Mouse (Mus musculus): Measurements from ENCODE around the gene Snap29. TPM values are rescaled to one million over a fixed set of nuclear protein-coding genes. Genes with fewer than 3 reads are reported as not detected.

Gene Snap29
- polyA plus RNA-seq, 1 experiment: 9.4 TPM

- peak; percentile 82 to 85 for DNase-seq
- TF ChIP-seq CTCF (IDR thresholded peaks at IDR 0.05; ENCODE audit: borderline replicate concordance, insufficient read depth, low read depth, low read length): no peak
- peak overlapping the region; percentile 88 for H3K27ac ChIP-seq (ENCODE audit: insufficient read depth, low read length)
- H3K27me3 ChIP-seq (ENCODE audit: control insufficient read depth, insufficient read depth, low read length): no peaks in the 10 kb centered on the region
- WGBS: under 1% methylated on average over 22 of the region's 22 CpGs
- H3K4me1 ChIP-seq (ENCODE audit: control insufficient read depth, insufficient read depth, low read length): peaks cover 11% of the 10 kb centered on the region; the same call in 1 of the 2 replicates
- peak overlapping the region; percentile 93 for H3K4me3 ChIP-seq (replicated peaks; ENCODE audit: insufficient read depth, low read depth, low read length)
Observed at GRCm38 (mm10) chr16:17405271-17405696, 502 bp upstream of the Snap29 start.

DNA sequence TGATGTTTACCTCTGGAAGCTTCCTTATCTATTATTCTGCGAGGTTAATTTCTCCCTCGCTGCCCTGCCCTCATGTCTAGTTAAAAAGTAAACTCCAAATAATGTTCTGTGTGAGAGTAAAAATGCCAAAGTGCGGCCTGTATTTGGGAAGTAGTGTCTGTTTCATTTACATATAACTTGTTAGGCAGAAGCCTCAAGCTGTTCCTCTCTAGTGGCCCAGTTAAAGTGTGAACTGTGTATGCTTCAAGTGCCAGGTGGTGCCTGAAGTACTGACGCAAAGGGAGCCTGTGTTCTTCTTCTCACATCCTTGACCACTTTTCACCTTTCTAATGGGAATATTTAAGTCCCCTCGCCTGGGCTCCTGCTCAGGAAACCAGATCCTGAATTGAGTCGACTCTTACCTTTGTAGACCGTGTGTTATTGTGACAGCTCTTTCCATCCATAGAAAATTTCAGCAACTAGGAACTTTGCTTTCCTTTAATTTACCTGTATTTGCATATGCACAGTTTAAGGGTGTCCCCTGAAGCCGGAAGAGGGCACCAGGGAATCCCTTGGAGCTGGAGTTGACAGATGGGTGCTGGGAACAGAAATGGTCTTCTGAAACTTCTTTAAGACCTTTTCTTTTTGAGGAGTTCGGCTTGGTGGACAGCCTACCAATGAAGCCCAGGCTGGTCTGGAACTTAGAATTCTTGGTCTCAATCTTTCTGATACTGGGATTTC lies 886 bp downstream of the Snap29 start:
- Histone ChIP-seq H3K4me1 (ENCODE audit: control insufficient read depth, insufficient read depth, low read length) (peaks cover 11% of the 10 kb centered on the region; the same call in 1 of the 2 replicates), H3K27ac (ENCODE audit: insufficient read depth, low read length) (no peak overlapping the region; the same call in 1 of the 2 replicates), H3K27me3 (ENCODE audit: control insufficient read depth, insufficient read depth, low read length) (no peaks in the 10 kb centered on the region), H3K4me3 (replicated peaks; ENCODE audit: insufficient read depth, low read depth, low read length) (peak overlapping the region; percentile 97)
- TF ChIP-seq POLR2A (IDR thresholded peaks at IDR 0.05; ENCODE audit: borderline replicate concordance, insufficient read depth, low read length): no peak
- no peak for TF ChIP-seq CTCF (IDR thresholded peaks at IDR 0.05; ENCODE audit: borderline replicate concordance, insufficient read depth, low read depth, low read length)
- peak; percentile 30 to 31 for DNase-seq
- WGBS: 28% methylated on average over 9 of the region's 9 CpGs

GRCm38 (mm10) chr16:17409046-17409445 lies 3.3 kb downstream of the Snap29 start:
- Histone ChIP-seq H3K4me1 (ENCODE audit: control insufficient read depth, insufficient read depth, low read length) (peaks cover 8% of the 10 kb centered on the region; the same call in 1 of the 2 replicates), H3K27me3 (ENCODE audit: control insufficient read depth, insufficient read depth, low read length) (no peaks in the 10 kb centered on the region), H3K4me3 (replicated peaks; ENCODE audit: insufficient read depth, low read depth, low read length) (no peak overlapping the region), H3K27ac (ENCODE audit: insufficient read depth, low read length) (no peak overlapping the region)
- 90% methylated on average over 2 of the region's 2 CpGs for WGBS
- DNase-seq: no peak
- TF ChIP-seq POLR2A (IDR thresholded peaks at IDR 0.05; ENCODE audit: borderline replicate concordance, insufficient read depth, low read length): no peak
- no peak for TF ChIP-seq CTCF (IDR thresholded peaks at IDR 0.05; ENCODE audit: borderline replicate concordance, insufficient read depth, low read depth, low read length)

DNA sequence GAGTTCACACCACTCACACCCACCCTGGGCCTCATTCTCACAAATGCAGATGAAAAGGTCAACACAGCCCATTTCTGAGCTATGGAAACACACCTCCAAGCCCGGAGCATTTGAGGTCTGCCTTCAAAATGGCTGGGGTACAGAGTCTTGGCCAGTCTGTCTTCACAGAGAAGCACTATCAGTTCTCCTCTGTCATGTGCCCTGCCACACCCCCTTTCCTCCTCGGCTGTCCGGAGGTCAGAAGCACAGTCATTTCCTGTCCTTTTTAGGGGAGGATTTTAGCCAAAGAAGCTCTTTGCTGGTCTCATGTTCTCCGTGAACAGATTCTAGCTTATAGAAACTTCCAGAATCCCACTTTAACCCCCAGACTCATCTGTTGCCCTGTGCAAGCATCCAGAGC lies 4.4 kb downstream of the Snap29 start:
- H3K4me3 ChIP-seq (replicated peaks; ENCODE audit: insufficient read depth, low read depth, low read length): no peak overlapping the region
- peaks cover 2% of the 10 kb centered on the region; the same call in 1 of the 2 replicates for H3K4me1 ChIP-seq (ENCODE audit: control insufficient read depth, insufficient read depth, low read length)
- no peak overlapping the region for H3K27ac ChIP-seq (ENCODE audit: insufficient read depth, low read length)
- H3K27me3 ChIP-seq (ENCODE audit: control insufficient read depth, insufficient read depth, low read length): no peaks in the 10 kb centered on the region
- no peak for DNase-seq
- 75% methylated on average over 4 of the region's 4 CpGs for WGBS
- TF ChIP-seq CTCF (IDR thresholded peaks at IDR 0.05; ENCODE audit: borderline replicate concordance, insufficient read depth, low read depth, low read length) (no peak), POLR2A (IDR thresholded peaks at IDR 0.05; ENCODE audit: borderline replicate concordance, insufficient read depth, low read length) (no peak)

GRCm38 (mm10) chr16:17423021-17423420 lies 17.2 kb downstream of the Snap29 start:
- WGBS: 59% methylated on average over 3 of the region's 3 CpGs
- TF ChIP-seq CTCF (IDR thresholded peaks at IDR 0.05; ENCODE audit: borderline replicate concordance, insufficient read depth, low read depth, low read length) (no peak), POLR2A (IDR thresholded peaks at IDR 0.05; ENCODE audit: borderline replicate concordance, insufficient read depth, low read length) (no peak)
- Histone ChIP-seq H3K4me1 (ENCODE audit: control insufficient read depth, insufficient read depth, low read length) (no peaks in the 10 kb centered on the region), H3K27me3 (ENCODE audit: control insufficient read depth, insufficient read depth, low read length) (no peaks in the 10 kb centered on the region), H3K4me3 (replicated peaks; ENCODE audit: insufficient read depth, low read depth, low read length) (no peak overlapping the region), H3K27ac (ENCODE audit: insufficient read depth, low read length) (no peak overlapping the region)
- no peak for DNase-seq

DNA sequence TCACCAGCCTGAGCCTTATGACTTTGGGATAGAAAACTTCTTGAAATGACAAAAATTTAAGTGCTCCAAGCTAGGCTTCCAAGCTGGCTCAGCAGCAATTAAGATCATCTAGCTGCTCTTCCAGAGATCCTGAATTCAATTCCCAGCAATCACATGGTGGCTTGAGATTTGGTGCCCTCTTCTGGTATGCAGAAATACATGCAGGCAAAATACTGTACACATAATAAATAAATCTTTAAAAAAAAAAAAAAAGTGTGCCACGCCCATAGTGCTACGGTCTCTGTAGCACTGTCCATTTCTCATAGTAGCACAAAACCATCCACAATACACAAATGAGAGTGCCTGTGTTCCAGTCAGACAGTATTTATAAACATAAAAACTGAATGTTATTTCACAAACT lies 26.8 kb downstream of the Snap29 start:
- no peak for DNase-seq
- Histone ChIP-seq H3K27me3 (ENCODE audit: control insufficient read depth, insufficient read depth, low read length) (no peaks in the 10 kb centered on the region), H3K4me1 (ENCODE audit: control insufficient read depth, insufficient read depth, low read length) (no peaks in the 10 kb centered on the region), H3K4me3 (replicated peaks; ENCODE audit: insufficient read depth, low read depth, low read length) (no peak overlapping the region), H3K27ac (ENCODE audit: insufficient read depth, low read length) (no peak overlapping the region)
- 83% methylated on average over 2 of the region's 2 CpGs for WGBS
- TF ChIP-seq POLR2A (IDR thresholded peaks at IDR 0.05; ENCODE audit: borderline replicate concordance, insufficient read depth, low read length) (no peak), CTCF (IDR thresholded peaks at IDR 0.05; ENCODE audit: borderline replicate concordance, insufficient read depth, low read depth, low read length) (no peak)

- DNase-seq: peak; percentile 98
- Histone ChIP-seq H3K27me3 (ENCODE audit: control insufficient read depth, insufficient read depth, low read length) (no peaks in the 10 kb centered on the region), H3K27ac (ENCODE audit: insufficient read depth, low read length) (peak within 1 kb of the TSS; percentile 74), H3K4me1 (ENCODE audit: control insufficient read depth, insufficient read depth, low read length) (peaks cover 9% of the 10 kb centered on the region; the same call in 1 of the 2 replicates), H3K4me3 (replicated peaks; ENCODE audit: insufficient read depth, low read depth, low read length) (peak within 1 kb of the TSS; percentile 97)
- TF ChIP-seq POLR2A (IDR thresholded peaks at IDR 0.05; ENCODE audit: borderline replicate concordance, insufficient read depth, low read length) (peak; percentile 83; the same call in 1 of the 2 replicates), CTCF (IDR thresholded peaks at IDR 0.05; ENCODE audit: borderline replicate concordance, insufficient read depth, low read depth, low read length) (no peak)
- WGBS: under 1% methylated on average over 63 of the region's 63 CpGs
Observed at GRCm38 (mm10) chr16:17451541-17452372, 46.0 kb downstream of the Snap29 start, which contains the start of gene Crkl. TSS of gene Crkl (plus strand) at chr16:17451987.
